Mouse (Mus musculus): ENCODE results near the gene Pgm2l1.
A peak's percentile ranks its signal among the peaks of the same experiment; 100 is the strongest.
"Not testable (repeated sequence)": the region's sequence is repeated elsewhere in the genome, so short reads cannot be mapped to it uniquely, and the experiment has no call there.

Pgm2l1 gene

DNA sequence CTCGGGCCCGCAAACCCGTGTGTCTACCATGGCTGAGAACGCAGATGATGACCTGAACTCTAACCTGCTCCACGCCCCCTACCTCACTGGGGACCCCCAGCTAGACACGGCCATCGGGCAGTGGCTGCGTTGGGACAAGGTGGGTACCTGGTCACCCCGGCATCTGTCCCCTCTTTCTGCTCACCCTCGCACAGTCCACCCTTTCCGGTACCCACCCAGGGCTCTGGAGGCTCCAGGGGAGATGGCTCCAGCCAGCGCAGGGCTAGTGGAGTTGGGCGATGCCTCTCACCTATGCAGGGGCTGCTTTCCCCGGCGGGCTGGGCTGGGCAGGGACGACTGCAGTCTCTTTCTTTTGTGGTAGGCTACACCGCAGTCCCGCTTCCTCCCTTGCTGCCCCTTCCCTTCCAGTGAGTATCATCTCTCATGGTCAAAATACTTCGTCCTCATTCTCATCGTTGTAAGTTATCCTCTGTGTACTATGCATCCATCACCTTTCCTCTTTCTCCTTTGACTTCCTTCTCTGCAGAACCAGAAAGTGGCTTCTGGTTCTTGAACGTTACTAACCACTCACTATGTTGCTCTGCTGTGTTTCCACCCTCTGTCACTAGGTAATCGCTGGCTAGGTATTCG lies 817 bp downstream of the Pgm2l1 start:
- DNase-seq (ENCODE audit: low read depth, low spot score), result no peak

DNA sequence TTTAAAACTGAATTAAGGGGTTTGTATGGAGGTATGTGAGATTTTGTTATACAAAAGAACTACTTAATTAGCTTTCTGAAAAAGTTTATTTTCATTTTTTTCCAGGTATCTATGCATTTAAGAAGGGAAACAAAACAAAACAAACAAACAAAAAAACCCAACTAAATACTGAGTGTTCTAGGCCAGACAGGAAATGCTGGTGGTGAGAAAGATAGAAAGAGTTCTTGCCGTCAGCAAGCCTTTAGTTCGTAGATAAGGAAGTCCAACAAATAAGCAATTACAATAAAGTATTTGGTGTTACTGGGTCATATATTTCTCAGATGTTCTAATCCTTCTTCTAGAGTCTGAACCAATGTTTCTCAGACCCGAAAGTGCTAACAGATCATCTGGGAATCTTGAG lies 1.8 kb downstream of the Pgm2l1 start:
- DNase-seq (ENCODE audit: low read depth, low spot score), result no peak

DNA sequence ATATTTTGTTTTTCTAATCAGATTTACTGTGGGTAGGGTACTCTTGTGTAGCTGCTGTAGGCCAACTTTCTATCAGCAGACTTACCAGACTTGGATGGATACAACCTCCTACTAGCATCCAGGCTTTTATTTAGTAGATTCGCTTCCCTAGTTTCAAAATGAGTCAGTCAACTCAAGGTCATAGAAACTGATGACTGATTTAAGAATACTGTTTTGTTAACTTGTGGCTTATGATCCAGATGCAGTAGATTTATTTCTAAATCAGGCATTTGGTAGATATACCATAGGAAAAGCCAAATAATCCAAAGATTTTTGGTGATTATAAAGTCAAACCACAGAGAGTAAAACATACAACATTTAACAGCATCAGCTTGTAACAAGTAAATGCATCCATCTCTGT lies 3.5 kb downstream of the Pgm2l1 start:
- DNase-seq (ENCODE audit: low read depth, low spot score), result no peak

DNA sequence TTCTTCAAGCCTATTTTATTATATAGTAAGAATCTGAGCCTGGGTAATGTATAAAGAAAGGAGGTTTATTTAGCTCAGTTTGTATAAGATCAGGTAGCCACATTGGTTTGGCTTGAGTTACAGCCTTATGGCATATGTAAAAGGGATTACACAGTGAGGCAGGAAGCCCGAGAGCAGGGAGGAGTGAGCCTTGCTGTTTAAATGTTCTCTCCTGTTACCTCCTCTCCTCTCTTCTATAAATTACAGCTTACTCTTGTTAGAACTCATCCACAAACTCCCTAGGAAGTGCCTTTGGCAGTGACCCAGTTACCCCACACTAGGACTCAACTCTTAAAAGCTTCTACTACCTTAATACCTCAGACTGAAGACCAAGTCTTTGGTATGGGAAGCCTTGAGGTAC lies 4.5 kb downstream of the Pgm2l1 start:
- DNase-seq (ENCODE audit: low read depth, low spot score), result no peak

DNA sequence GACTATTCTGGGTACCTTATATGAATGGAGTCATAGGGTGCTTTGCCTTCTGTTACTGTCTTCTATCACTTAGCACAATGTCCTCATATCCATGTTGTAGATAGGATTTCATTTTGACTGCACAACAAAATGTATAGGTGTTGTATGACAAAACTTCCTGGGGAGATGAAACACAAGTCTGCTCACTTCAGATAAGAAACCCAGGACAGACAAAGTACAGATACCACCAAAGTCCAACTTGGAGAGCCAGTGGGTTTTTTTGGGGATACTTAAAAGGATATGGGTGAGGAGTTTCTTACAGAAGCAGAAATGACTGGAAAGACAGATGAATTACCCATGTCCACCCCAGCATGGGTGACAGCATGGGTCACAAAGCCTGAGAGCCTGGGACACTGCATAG lies 6.5 kb downstream of the Pgm2l1 start:
- no peak for DNase-seq (ENCODE audit: low read depth, low spot score)

DNA sequence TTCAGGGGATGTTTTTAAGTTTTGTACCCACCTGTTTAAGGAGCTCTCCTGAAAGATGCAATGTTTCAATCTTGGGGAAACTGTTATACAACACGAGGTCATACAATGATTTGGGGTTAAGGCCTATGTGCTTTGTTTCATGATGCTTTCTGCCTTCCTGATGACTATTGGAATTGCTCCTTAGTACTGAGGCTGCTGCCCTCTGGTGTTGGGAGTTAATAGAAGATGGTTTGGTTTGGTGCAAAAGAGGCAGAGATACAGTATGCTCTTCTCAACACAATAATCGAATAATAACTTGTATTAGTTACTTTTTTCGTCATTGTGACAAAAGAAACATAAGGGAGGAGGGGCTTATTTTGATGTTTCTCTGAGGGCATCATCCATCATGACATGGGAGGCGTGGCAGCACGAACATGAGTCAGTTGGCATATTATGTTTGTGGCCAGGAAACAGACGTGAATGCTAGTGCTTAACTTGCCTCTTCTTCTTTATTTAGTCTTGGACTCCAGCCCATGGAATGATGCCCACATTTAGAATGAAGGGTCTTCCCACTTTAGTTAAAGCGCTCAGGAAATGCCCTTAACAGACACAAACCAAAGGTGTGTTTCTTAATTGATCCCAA lies 7.2 kb downstream of the Pgm2l1 start:
- DNase-seq (ENCODE audit: low read depth, low spot score), result no peak

DNA sequence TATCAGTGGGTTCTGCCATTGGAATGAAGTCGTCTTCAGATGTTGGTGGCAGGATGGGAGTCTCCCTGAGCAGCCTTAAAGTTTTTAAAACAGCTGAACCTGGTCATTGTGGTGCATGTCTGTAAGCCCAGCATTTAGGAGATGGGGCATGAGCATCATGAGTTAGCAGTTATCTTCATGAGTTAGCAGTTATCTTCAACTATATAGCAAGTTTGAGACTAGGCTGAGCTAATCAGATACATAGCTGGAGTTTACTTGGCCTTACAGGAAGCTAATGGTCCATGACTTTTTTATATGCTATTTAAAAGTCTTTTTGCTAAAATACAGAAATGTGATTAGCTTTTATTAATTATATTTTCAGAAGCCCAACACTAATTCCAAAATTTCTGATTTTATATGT lies 11.1 kb downstream of the Pgm2l1 start:
- DNase-seq (ENCODE audit: low read depth, low spot score), result no peak

DNA sequence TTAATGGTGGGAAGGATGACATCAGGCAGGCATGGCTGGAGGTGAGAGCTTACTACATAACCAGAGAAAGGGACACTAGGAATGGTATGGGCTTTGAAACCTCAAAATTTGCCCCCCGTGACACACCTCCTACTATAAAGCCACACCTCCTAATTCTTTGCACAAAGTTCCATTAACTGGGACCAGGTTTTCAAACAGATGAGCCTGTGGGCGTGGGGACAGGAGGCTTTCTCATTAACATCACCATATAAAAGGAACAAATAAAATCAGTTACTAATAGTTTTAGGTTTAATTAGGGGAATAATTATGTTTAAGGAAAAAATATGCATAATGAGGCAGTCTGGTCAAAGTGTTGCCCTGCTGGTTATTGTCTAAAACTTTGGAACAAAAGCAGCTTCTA lies 13.4 kb downstream of the Pgm2l1 start:
- DNase-seq (ENCODE audit: low read depth, low spot score), result no peak

DNA sequence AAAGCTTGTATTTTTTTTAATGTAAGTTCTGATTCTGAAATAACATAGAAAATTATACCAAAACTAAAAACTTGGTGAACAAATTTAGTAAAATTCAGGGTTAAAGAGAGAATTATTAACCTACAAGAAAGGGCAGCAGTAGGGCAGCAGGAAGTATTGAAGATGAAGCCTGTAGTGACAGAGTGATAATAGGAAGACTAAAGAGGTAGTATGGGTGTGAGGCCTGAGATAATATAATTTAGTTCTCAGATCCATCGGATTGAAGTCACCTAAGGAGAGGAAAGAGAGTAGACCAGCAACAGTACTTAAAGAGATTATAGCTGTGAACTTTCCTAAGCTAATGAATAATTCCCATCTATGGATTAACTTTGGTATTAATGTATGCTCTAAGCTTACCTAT lies 15.8 kb downstream of the Pgm2l1 start:
- DNase-seq (ENCODE audit: low read depth, low spot score), result no peak

DNA sequence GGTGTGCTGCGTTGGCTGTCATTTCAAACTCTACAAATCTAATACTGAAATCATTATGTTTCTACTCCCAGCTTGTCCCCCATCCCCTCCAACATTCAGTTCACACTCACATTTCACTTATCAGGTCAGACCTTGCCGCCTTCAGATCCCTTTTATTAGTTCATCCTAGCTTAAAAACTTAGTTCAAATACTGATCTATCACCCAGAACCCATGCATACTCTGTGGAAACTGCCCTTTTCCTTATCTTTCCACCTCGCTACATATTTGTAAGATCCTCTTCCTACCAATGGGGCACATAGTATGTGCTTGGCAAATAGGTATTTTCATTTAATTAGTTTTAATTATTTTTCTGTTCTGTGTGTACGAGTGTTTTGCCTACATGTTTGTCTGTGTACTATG lies 17.0 kb downstream of the Pgm2l1 start:
- DNase-seq (ENCODE audit: low read depth, low spot score), result no peak

DNA sequence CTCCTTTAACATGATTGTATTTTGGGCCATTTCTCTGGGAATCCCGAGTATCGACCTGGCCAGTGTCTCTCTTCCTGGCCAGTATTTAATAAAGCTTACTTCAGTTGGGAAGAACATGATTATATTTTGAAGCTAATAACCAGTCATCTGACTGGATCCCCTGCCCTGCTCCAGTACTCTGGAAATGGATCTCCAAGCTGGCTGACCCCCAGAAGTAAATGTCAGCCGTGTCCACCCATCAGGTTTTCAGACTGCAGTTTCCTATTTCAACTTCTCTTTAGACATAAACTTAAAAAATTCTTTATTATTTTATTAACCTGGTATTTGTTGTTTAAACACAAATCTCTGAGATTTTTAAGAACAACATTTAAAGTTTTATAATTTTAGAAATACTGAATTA lies 18.0 kb downstream of the Pgm2l1 start:
- no peak for DNase-seq (ENCODE audit: low read depth, low spot score)

DNA sequence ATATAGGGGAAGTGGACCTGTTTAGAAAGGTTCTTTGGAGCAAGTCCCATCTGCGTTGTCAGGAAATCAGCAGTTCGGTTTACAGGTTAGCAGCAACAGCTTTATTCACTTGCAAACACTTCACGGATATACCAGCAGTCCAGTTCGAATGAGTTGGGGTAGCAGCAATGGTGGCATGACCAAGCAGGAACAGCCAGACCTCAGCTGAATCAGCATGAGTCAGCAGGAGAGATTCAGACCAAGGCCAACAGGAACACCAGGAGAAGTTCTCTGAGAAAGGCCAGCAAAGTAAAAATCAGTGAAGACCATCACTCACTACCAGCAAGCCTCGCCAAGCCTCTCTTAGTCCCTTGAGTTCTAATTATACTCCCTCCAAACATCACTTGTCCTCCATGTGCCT lies 23.5 kb downstream of the Pgm2l1 start:
- DNase-seq (ENCODE audit: low read depth, low spot score), result no peak

DNA sequence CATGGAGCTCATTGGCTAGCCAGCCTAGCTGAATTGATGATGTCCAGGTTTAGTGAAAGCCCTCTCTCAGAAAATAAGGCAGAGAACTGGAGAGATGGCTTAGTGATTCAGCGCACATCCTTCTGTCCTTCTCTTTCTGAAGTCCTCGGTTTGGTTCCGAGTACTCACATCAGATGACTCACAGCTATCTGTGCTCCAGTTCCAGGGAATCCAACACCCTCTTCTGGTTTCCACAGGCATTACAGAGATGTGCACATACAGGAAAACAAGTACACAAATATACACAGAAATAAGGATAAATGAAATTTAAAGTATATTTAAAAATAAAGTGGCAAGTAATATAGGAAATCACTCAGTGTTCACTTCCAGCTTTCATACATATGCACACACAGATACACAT lies 35.2 kb downstream of the Pgm2l1 start:
- no peak for DNase-seq (ENCODE audit: low read depth, low spot score)

DNA sequence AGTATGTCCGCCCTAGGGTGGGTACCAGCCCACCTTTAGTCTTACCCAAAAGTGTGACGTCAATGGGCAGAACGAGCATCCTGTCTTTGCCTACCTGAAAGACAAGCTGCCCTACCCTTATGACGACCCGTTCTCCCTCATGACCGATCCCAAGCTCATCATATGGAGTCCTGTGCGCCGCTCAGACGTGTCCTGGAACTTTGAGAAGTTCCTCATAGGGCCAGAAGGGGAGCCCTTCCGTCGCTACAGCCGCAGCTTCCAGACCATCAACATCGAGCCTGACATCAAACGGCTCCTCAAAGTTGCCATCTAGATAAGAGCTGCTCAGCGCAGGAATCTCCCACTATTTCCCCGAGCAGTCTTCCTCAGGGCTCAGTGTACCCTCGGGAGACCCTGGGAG lies 37.7 kb downstream of the Pgm2l1 start:
- DNase-seq (ENCODE audit: low read depth, low spot score), result not testable (repeated sequence)

DNA sequence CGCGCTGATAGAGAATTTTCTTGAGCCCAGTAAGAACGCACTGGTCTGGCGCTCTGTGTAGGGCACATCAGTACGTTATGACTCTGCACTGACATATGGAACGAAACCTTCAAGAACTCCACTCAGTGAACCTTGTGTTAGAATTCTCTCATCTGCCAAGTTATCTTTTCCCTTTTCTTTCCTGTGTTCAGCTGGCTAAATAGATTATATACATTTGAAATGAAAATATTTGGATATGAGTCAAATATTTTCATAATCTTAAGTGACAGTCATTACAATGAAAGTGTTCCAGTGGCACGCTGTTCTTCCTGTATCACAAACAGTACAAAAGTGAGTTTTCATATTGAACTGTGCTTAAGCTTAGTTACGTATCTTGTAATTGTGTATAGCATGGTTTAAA lies 45.2 kb downstream of the Pgm2l1 start:
- no peak for DNase-seq (ENCODE audit: low read depth, low spot score)

DNA sequence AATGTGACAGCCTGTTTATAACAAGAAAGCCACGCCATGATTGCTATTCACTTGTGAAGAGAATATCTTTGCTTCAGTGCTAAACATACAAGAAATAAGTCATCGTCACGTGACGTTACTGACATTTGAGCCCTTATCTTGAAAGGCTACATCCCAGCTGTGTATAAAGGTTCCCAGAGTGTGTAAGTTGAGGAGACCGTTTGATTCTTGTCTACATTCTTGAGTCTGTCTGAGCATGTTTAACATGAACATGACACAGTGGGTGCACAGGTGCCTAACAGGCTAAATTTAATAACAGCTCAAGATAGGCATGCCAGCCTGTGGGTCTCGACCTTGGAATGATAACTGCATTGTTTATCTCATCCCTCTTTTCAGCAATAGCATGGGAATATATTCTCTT lies 47.3 kb downstream of the Pgm2l1 start:
- DNase-seq (ENCODE audit: low read depth, low spot score), result no peak

DNA sequence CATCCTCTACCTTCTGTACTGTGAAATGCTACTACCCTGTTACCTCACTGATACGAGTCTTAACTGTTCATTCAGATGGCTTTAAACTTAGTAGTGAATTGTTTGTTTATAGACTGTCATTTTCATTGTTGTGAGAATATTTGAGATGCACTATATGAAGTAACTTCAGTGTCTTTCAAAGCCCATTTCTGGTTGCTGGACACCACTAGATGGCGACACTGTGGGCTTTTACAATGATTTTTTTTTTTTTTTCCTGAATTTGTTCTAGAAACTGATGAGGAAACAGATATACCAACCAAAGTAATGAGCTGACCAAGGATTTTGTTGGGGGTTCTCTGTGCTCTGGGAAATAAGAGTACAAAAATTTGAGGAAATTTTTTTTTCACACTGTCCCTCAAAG lies 49.2 kb downstream of the Pgm2l1 start:
- no peak for DNase-seq (ENCODE audit: low read depth, low spot score)

DNA sequence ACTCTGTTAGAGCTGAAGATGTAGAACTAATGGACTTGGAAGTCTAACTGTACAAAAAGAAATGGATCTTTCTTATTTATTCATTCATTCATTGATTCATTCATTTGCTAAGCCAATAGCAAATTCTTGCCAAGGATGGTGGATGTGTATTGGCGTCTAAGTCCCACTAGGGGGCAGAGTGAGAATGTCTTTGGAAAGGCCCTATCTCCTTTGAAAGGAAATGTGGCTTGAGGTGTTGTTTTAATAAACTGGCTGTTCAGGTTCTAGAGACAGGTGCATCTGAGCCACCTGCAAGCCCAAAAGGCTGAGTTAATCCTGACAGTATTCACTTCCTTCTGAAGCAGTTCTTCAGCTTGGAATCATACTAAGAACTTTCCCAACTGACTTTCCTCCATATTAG lies 52.6 kb downstream of the Pgm2l1 start:
- peak; percentile 44 for DNase-seq (ENCODE audit: low read depth, low spot score)

DNA sequence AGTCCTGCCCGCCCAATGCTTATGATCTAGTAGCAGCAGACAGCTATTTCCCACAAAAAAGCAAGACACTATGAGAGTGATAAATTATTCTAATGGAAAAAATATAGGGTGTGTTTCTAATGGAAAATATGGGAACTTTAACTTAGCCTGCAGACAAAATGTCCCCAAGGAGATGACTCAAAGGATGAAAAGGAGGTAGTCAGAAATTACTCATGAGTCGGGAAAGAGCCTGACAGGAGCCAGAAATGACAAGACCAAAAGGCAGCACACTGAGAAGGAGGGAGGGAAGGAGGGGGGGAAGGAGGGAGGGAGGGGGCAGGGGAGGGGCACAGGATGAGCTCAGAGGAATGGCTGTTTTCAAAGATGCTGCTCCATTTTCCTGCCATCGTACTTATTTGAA lies 54.4 kb downstream of the Pgm2l1 start:
- no peak for DNase-seq (ENCODE audit: low read depth, low spot score)

DNA sequence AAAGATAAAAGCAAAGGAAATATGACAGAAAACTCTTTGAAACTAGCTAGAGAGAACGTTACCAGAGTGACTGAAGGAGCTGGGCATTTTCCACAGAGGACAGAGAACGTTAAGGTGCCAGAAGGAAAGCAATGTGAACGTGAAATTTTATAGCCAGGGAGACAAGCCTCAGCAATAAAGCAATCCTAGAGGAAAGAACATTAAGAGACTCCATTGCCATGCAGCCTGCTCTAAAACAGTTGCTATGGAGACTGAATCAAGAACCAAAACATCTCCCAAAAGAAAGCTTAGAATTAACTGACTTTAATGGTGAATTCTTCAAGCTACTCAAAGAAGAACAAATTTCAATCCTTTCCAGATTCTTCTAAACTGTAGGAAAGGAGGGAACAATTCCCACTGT lies 56.1 kb downstream of the Pgm2l1 start:
- no peak for DNase-seq (ENCODE audit: low read depth, low spot score)

DNA sequence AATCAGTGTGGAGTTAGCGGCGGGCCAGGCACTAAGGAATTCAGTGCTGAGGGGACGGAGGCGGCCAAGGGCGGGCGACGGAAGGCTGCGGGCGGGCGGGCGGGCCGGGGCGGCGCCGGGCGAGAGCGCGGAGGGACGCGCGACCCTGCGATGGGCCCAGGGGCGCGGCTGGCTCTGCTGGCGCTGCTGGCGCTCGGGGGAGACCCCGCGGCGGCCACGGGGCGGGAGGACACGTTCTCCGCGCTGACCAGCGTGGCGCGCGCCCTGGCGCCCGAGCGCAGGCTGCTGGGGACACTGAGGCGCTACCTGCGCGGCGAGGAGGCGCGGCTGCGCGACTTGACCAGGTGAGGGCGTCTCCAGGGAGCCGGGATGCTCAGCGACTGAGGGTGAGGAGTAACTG lies 58.2 kb downstream of the Pgm2l1 start, which contains the start of gene P4ha3:
TSS of gene P4ha3 (plus strand) at position 138 of the 400 bp plus-strand sequence.
- no peak for DNase-seq (ENCODE audit: low read depth, low spot score)

DNA sequence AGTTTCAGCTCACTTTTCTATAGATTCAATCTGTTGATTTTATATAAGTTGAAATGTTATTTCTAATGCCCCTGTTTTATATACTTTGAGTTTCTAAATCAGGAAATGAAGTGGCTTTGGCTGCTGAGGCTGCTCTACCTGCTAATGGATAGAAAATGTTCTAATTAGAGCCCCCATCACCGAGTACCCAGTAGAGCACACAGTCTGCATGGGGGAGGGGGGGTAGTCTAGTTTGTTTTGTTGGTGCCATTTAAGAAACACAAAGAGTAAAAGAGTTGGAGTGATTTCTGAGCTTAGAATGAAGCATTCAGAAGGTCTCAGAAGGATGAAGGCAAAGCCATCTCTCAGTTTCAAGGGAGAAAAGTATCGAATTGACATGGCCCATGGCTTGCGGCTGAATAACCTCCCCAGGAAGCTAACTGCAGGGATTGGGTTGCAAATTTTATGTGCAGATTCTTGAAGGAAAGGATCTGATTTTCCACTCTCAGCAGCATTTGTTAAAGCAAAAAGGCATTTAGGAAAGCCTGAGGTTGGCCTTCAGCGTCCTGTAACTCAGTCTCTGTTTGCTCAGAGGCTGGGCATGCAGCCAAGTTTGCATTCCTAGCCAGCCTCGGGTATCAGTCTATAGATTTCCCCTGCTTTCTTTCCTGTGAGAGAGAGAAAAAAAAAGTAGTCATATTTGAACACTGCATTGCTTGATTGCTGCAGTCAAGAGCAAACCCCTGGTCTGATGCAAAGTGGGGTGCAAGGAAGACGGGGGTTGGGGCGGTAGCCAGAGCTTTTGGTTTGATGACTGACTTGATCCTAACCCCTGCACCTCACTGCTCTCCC lies 60.8 kb downstream of the Pgm2l1 start:
- DNase-seq (ENCODE audit: low read depth, low spot score), result no peak

DNA sequence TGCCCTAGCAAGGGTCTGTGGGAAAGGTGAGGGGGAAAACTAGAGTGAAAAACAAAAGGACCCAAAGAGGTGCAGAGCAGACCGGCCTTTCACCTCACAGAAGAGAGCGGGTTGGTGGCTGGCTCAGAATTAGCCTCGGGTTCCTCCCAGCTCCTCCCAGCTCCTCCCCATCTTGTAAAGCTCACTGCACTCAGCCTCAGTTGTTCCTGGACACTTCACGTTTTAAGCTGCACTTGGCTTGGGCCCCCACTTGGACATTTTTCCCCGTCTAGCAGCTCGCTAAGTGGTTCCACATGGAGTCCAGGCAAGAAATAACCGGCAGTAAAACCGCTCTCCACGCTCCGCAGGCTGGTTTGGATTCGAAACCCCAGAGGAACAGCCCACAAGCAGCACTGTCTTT lies 61.4 kb downstream of the Pgm2l1 start:
- no peak for DNase-seq (ENCODE audit: low read depth, low spot score)

Data from retina, postnatal 7 days (tissue).